Mouse (Mus musculus) midbrain, embryonic 16.5 days (tissue): ENCODE data around the gene Tent5c. TPM values are rescaled to one million over a fixed set of nuclear protein-coding genes. Genes with fewer than 3 reads are reported as not detected.

Experiments
- ATAC-seq: fragments of 200-750 bp; cut with Nextera tagmentation; 2 replicates; pipeline ENCODE4 v1.8.0; 2017; ENCODE audit warnings: moderate TSS enrichment
- H3K27ac ChIP-seq: fragments of 300-500 bp; sonication (generic); 2 replicates; pipeline ENCODE4 v1.5.1; 2014; ENCODE audit warnings: mild to moderate bottlenecking, low read length, mixed read lengths
- H3K27me3 ChIP-seq: fragments of 300-500 bp; sonication (generic); 2 replicates; pipeline ENCODE4 v1.6.1; 2014; ENCODE audit warnings: low read depth, low read length, mixed read lengths; ENCODE audit not compliant: control insufficient read depth, insufficient read depth
- H3K36me3 ChIP-seq: fragments of 300-500 bp; sonication (generic); 2 replicates; pipeline ENCODE4 v1.6.1; 2014; ENCODE audit warnings: mild to moderate bottlenecking, low read length, moderate library complexity, mixed read lengths; ENCODE audit not compliant: control insufficient read depth, insufficient read depth
- H3K4me1 ChIP-seq: fragments of 300-500 bp; sonication (generic); 2 replicates; pipeline ENCODE4 v1.6.1; 2014; ENCODE audit warnings: mild to moderate bottlenecking, low read length, mixed read lengths; ENCODE audit not compliant: control insufficient read depth, insufficient read depth
- H3K4me2 ChIP-seq: fragments of 300-500 bp; sonication (generic); 2 replicates; pipeline ENCODE4 v1.6.1; 2014; ENCODE audit warnings: mild to moderate bottlenecking, low read length, mixed read lengths
- H3K4me3 ChIP-seq: fragments of 300-500 bp; sonication (generic); 2 replicates; pipeline ENCODE4 v1.5.1; 2014; ENCODE audit warnings: low read depth, mild to moderate bottlenecking, low read length, moderate library complexity, mixed read lengths
- H3K9ac ChIP-seq: fragments of 300-500 bp; sonication (generic); 2 replicates; pipeline ENCODE4 v1.6.1; 2014; ENCODE audit warnings: low read depth, low read length, mixed read lengths
- H3K9me3 ChIP-seq: fragments of 300-500 bp; sonication (generic); replicated peaks from 2 replicates; pipeline ENCODE4 v1.6.1; 2014; ENCODE audit warnings: mild to moderate bottlenecking, low read length, mixed read lengths; ENCODE audit not compliant: control insufficient read depth, poor library complexity, severe bottlenecking
- WGBS: fragments of 180-500 bp; shearing (Covaris S2); extraction: QIAGEN DNeasy Blood & Tissue Kit; methylation state at CpG from one replicate; pipeline ENCODE4 v1.1.7; 2014; 5-methylcytosine and 5-hydroxymethylcytosine counted together
- polyA plus RNA-seq: library from polyadenylated mRNA; unstranded; fragments of >200 nt; fragmentation: Nextera tagmentation; extraction: Ambion mirVana; gene quantifications from 2 replicates; pipeline ENCODE4 v1.2.1, GENCODE M21; 2015

The Tent5c gene
- polyA plus RNA-seq, 1 experiment from 2014 or later: 3.7 TPM

- no peak overlapping the region for H3K9ac ChIP-seq
- no peak overlapping the region for H3K4me2 ChIP-seq
- H3K4me1 ChIP-seq: no peaks in the 10 kb centered on the region
- H3K27ac ChIP-seq: no peak overlapping the region
- 90% methylated on average over 7 of the region's 7 CpGs for WGBS
- ATAC-seq: no peak
- H3K27me3 ChIP-seq: peaks cover 3% of the 10 kb centered on the region
- no peak overlapping the region for H3K4me3 ChIP-seq
- H3K36me3 ChIP-seq: no peaks in the 10 kb centered on the region
- no peaks in the 10 kb centered on the region for H3K9me3 ChIP-seq
Observed at GRCm38 (mm10) chr3:100480251-100481005, 8.7 kb downstream of the Tent5c start.

- no peaks in the 10 kb centered on the region for H3K27me3 ChIP-seq
- no peaks in the 10 kb centered on the region for H3K4me1 ChIP-seq
- no peaks in the 10 kb centered on the region for H3K36me3 ChIP-seq
- no peak overlapping the region for H3K4me2 ChIP-seq
- ATAC-seq: no peak
- no peak overlapping the region for H3K4me3 ChIP-seq
- no peak overlapping the region for H3K9ac ChIP-seq
- 23% methylated on average over 8 of the region's 8 CpGs for WGBS
- H3K27ac ChIP-seq: no peak overlapping the region
- H3K9me3 ChIP-seq: no peaks in the 10 kb centered on the region
Observed at GRCm38 (mm10) chr3:100474950-100475472, 14.1 kb downstream of the Tent5c start.

GRCm38 (mm10) chr3:100474536-100474935, 14.6 kb downstream of the Tent5c start:
- H3K9me3 ChIP-seq: no peaks in the 10 kb centered on the region
- WGBS: 25% methylated on average over 7 of the region's 7 CpGs
- no peak overlapping the region for H3K27ac ChIP-seq
- ATAC-seq: peak; percentile 73; the same call in 1 of the 2 replicates
- H3K36me3 ChIP-seq: no peaks in the 10 kb centered on the region
- no peak overlapping the region for H3K9ac ChIP-seq
- no peaks in the 10 kb centered on the region for H3K4me1 ChIP-seq
- H3K4me3 ChIP-seq: no peak overlapping the region
- no peak overlapping the region for H3K4me2 ChIP-seq
- no peaks in the 10 kb centered on the region for H3K27me3 ChIP-seq

- H3K27ac ChIP-seq: no peak overlapping the region
- H3K9me3 ChIP-seq: no peaks in the 10 kb centered on the region
- no peak for ATAC-seq
- WGBS: 94% methylated on average over 21 of the region's 21 CpGs
- H3K4me2 ChIP-seq: no peak overlapping the region
- no peaks in the 10 kb centered on the region for H3K36me3 ChIP-seq
- no peak overlapping the region for H3K4me3 ChIP-seq
- no peaks in the 10 kb centered on the region for H3K4me1 ChIP-seq
- H3K9ac ChIP-seq: no peak overlapping the region
- H3K27me3 ChIP-seq: no peaks in the 10 kb centered on the region
Observed at GRCm38 (mm10) chr3:100473146-100473545, 16.0 kb downstream of the Tent5c start.

GRCm38 (mm10) chr3:100470902-100471301, 18.2 kb downstream of the Tent5c start:
- Histone ChIP-seq H3K9me3 (no peaks in the 10 kb centered on the region), H3K4me1 (no peaks in the 10 kb centered on the region), H3K4me3 (no peak overlapping the region), H3K9ac (no peak overlapping the region), H3K27me3 (no peaks in the 10 kb centered on the region), H3K36me3 (no peaks in the 10 kb centered on the region), H3K27ac (no peak overlapping the region), H3K4me2 (no peak overlapping the region)
- no peak for ATAC-seq
- 79% methylated on average over 3 of the region's 3 CpGs for WGBS

GRCm38 (mm10) chr3:100470101-100470500, 19.0 kb downstream of the Tent5c start:
- ATAC-seq: no peak
- WGBS: 84% methylated on average over 3 of the region's 3 CpGs
- Histone ChIP-seq H3K27ac (no peak overlapping the region), H3K9me3 (no peaks in the 10 kb centered on the region), H3K4me1 (no peaks in the 10 kb centered on the region), H3K4me3 (no peak overlapping the region), H3K36me3 (no peaks in the 10 kb centered on the region), H3K4me2 (no peak overlapping the region), H3K27me3 (no peaks in the 10 kb centered on the region), H3K9ac (no peak overlapping the region)

GRCm38 (mm10) chr3:100466551-100466950, 22.6 kb downstream of the Tent5c start:
- H3K27ac ChIP-seq: no peak overlapping the region
- H3K4me3 ChIP-seq: no peak overlapping the region
- no peak for ATAC-seq
- no peak overlapping the region for H3K4me2 ChIP-seq
- no peaks in the 10 kb centered on the region for H3K27me3 ChIP-seq
- no peak overlapping the region for H3K9ac ChIP-seq
- 91% methylated on average over 4 of the region's 4 CpGs for WGBS
- peaks cover 7% of the 10 kb centered on the region for H3K4me1 ChIP-seq
- H3K36me3 ChIP-seq: no peaks in the 10 kb centered on the region
- H3K9me3 ChIP-seq: no peaks in the 10 kb centered on the region

GRCm38 (mm10) chr3:100464596-100464995, 24.5 kb downstream of the Tent5c start:
- no peak for ATAC-seq
- Histone ChIP-seq H3K4me2 (no peak overlapping the region), H3K27me3 (no peaks in the 10 kb centered on the region), H3K4me1 (peaks cover 7% of the 10 kb centered on the region), H3K9ac (no peak overlapping the region), H3K4me3 (no peak overlapping the region), H3K36me3 (no peaks in the 10 kb centered on the region), H3K9me3 (no peaks in the 10 kb centered on the region), H3K27ac (no peak overlapping the region)
- WGBS: 96% methylated on average over 5 of the region's 5 CpGs

- 65% methylated on average over 2 of the region's 2 CpGs for WGBS
- no peak overlapping the region for H3K4me2 ChIP-seq
- no peaks in the 10 kb centered on the region for H3K36me3 ChIP-seq
- no peaks in the 10 kb centered on the region for H3K9me3 ChIP-seq
- no peak overlapping the region for H3K27ac ChIP-seq
- no peak overlapping the region for H3K4me3 ChIP-seq
- H3K9ac ChIP-seq: no peak overlapping the region
- peaks cover 7% of the 10 kb centered on the region for H3K4me1 ChIP-seq
- no peak for ATAC-seq
- H3K27me3 ChIP-seq: no peaks in the 10 kb centered on the region
Observed at GRCm38 (mm10) chr3:100463959-100464265, 25.2 kb downstream of the Tent5c start.
